Mouse (Mus musculus) neural tube, embryonic 10.5 days (tissue): ENCODE data around the gene Wnt5b.
A peak's percentile ranks its signal among the peaks of the same experiment; 100 is the strongest.
"Not testable (repeated sequence)": the region's sequence is repeated elsewhere in the genome, so short reads cannot be mapped to it uniquely, and the experiment has no call there.

Source experiments
- DNase-seq: peaks from one replicate; pipeline ENCODE4 v3.0.0-alpha.2; 2017; ENCODE audit warnings: low spot score; ENCODE audit errors: extremely low spot score

The Wnt5b gene

GRCm38 (mm10) chr6:119486381-119487084 is 57.6 kb downstream of the Wnt5b start:
- DNase-seq = no peak

GRCm38 (mm10) chr6:119485486-119485885 is 58.7 kb downstream of the Wnt5b start:
- DNase-seq = no peak

GRCm38 (mm10) chr6:119482958-119483600 is 61.1 kb downstream of the Wnt5b start:
- peak; percentile 61 for DNase-seq

- DNase-seq = not testable (repeated sequence)
These were observed 62.3 kb downstream of the Wnt5b start for GRCm38 (mm10) chr6:119481741-119482390.

GRCm38 (mm10) chr6:119480706-119481331 is 63.3 kb downstream of the Wnt5b start:
- peak; percentile 55 for DNase-seq

GRCm38 (mm10) chr6:119479876-119480705 is 64.1 kb downstream of the Wnt5b start:
- DNase-seq = peak; percentile 73

GRCm38 (mm10) chr6:119479343-119479875 is 64.7 kb downstream of the Wnt5b start, which contains the start of gene Fbxl14:
TSS of gene Fbxl14 (plus strand) at chr6:119479668.
- DNase-seq = no peak

- DNase-seq = peak; percentile 91
These were observed 65.4 kb downstream of the Wnt5b start for GRCm38 (mm10) chr6:119478560-119479342.

- DNase-seq = no peak
These were observed 66.3 kb downstream of the Wnt5b start for GRCm38 (mm10) chr6:119477686-119478310.

- DNase-seq = no peak
These were observed 68.2 kb downstream of the Wnt5b start for GRCm38 (mm10) chr6:119475988-119476387.

- DNase-seq = no peak
These were observed 70.2 kb downstream of the Wnt5b start for GRCm38 (mm10) chr6:119473992-119474391.

GRCm38 (mm10) chr6:119473446-119473845 is 70.7 kb downstream of the Wnt5b start:
- DNase-seq = no peak

- no peak for DNase-seq
These were observed 71.4 kb downstream of the Wnt5b start for GRCm38 (mm10) chr6:119472705-119473104.

- peak; percentile 59 for DNase-seq
These were observed 72.0 kb downstream of the Wnt5b start for GRCm38 (mm10) chr6:119472135-119472534.

GRCm38 (mm10) chr6:119470777-119471176 is 73.4 kb downstream of the Wnt5b start:
- DNase-seq = no peak

GRCm38 (mm10) chr6:119467785-119468059 is 76.4 kb downstream of the Wnt5b start:
- DNase-seq = no peak

GRCm38 (mm10) chr6:119466921-119467784 is 77.0 kb downstream of the Wnt5b start:
- no peak for DNase-seq

- no peak for DNase-seq
These were observed 78.0 kb downstream of the Wnt5b start for GRCm38 (mm10) chr6:119466161-119466560.

GRCm38 (mm10) chr6:119460391-119460790 is 83.8 kb downstream of the Wnt5b start:
- DNase-seq = no peak
